Mouse (Mus musculus) heart, embryonic 16.5 days (tissue): ENCODE results near the gene Olfr441. TPM values are rescaled to one million over a fixed set of nuclear protein-coding genes. Genes with fewer than 3 reads are reported as not detected.
"Not testable (repeated sequence)": the region's sequence is repeated elsewhere in the genome, so short reads cannot be mapped to it uniquely, and the experiment has no call there.

Experiments
- ATAC-seq: fragments of 200-750 bp; cut with Nextera tagmentation; replicated peaks from 2 replicates; pipeline ENCODE4 v1.8.0; 2017; ENCODE audit warnings: moderate number of reproducible peaks; ENCODE audit not compliant: insufficient read depth, low FRiP score; ENCODE audit errors: extremely low read depth
- H3K27ac ChIP-seq: fragments of 300-500 bp; sonication (generic); 2 replicates; pipeline ENCODE4 v1.5.1; 2014; ENCODE audit warnings: mild to moderate bottlenecking, low read length, control low read depth, moderate library complexity
- H3K27me3 ChIP-seq: fragments of 300-500 bp; sonication (generic); 2 replicates; pipeline ENCODE4 v1.6.1; 2014; ENCODE audit warnings: low read length, mixed read lengths; ENCODE audit not compliant: control insufficient read depth, insufficient read depth
- H3K36me3 ChIP-seq: fragments of 300-500 bp; sonication (generic); 2 replicates; pipeline ENCODE4 v1.6.1; 2014; ENCODE audit not compliant: control insufficient read depth, insufficient read depth
- H3K4me1 ChIP-seq: fragments of 300-500 bp; sonication (generic); 2 replicates; pipeline ENCODE4 v1.6.1; 2014; ENCODE audit warnings: low read length, mixed read lengths; ENCODE audit not compliant: control insufficient read depth, insufficient read depth
- H3K4me2 ChIP-seq: fragments of 300-500 bp; sonication (generic); 2 replicates; pipeline ENCODE4 v1.6.1; 2014; ENCODE audit warnings: low read depth, mild to moderate bottlenecking, control low read depth, low read length
- H3K4me3 ChIP-seq: fragments of 300-500 bp; sonication (generic); 2 replicates; pipeline ENCODE4 v1.5.1; 2014; ENCODE audit warnings: mild to moderate bottlenecking, control low read depth, low read length
- H3K9ac ChIP-seq: fragments of 300-500 bp; sonication (generic); 2 replicates; pipeline ENCODE4 v1.6.1; 2014; ENCODE audit warnings: low read length, control low read depth
- H3K9me3 ChIP-seq: fragments of 300-500 bp; sonication (generic); replicated peaks from 2 replicates; pipeline ENCODE4 v1.6.1; 2016; ENCODE audit warnings: low read length; ENCODE audit not compliant: control insufficient read depth
- WGBS: fragments of 180-500 bp; shearing (Covaris S2); extraction: QIAGEN DNeasy Blood & Tissue Kit; methylation state at CpG from one replicate; pipeline ENCODE4 v1.1.7; 2014; 5-methylcytosine and 5-hydroxymethylcytosine counted together
- polyA plus RNA-seq: library from polyadenylated mRNA; unstranded; fragments of >200 nt; fragmentation: Nextera tagmentation; extraction: Ambion mirVana; gene quantifications from 2 replicates; pipeline ENCODE4 v1.2.1, GENCODE M21; 2015

Gene Olfr441
- polyA plus RNA-seq = not detected in 2 replicates

GRCm38 (mm10) chr6:43106069-43106468, at the start of gene Olfr441:
Gene Olfr441, plus strand, starts transcription at chr6:43106369.
- not testable (repeated sequence) for H3K27ac ChIP-seq, H3K9ac ChIP-seq, H3K4me1 ChIP-seq, H3K36me3 ChIP-seq, H3K9me3 ChIP-seq, H3K27me3 ChIP-seq, ATAC-seq, H3K4me2 ChIP-seq, H3K4me3 ChIP-seq
- WGBS = 89% methylated on average over 1 of the region's 1 CpGs

- Histone ChIP-seq H3K27me3 (no peaks in the 10 kb centered on the region), H3K9ac (no peak overlapping the region), H3K4me2 (no peak overlapping the region), H3K9me3 (no peaks in the 10 kb centered on the region), H3K36me3 (no peaks in the 10 kb centered on the region), H3K4me1 (no peaks in the 10 kb centered on the region), H3K27ac (no peak overlapping the region), H3K4me3 (no peak overlapping the region)
- 12% methylated on average over 2 of the region's 2 CpGs for WGBS
- ATAC-seq = no peak
Observed at GRCm38 (mm10) chr6:43078750-43079149, 27.4 kb upstream of the Olfr441 start.

- not testable (repeated sequence) for H3K27me3 ChIP-seq, H3K36me3 ChIP-seq, ATAC-seq, H3K4me2 ChIP-seq, H3K27ac ChIP-seq, H3K9me3 ChIP-seq, H3K4me3 ChIP-seq, H3K9ac ChIP-seq, H3K4me1 ChIP-seq
Observed at GRCm38 (mm10) chr6:43081405-43081804, 24.8 kb upstream of the Olfr441 start.

- H3K9me3 ChIP-seq = not testable (repeated sequence)
Observed at GRCm38 (mm10) chr6:43146267-43146666, 40.1 kb downstream of the Olfr441 start, which contains the start of gene Olfr237-ps1. Gene Olfr237-ps1, plus strand, starts transcription at chr6:43146567.

GRCm38 (mm10) chr6:43159502-43159901, 53.3 kb downstream of the Olfr441 start:
- Histone ChIP-seq H3K9ac (no peak overlapping the region), H3K4me2 (no peak overlapping the region), H3K36me3 (no peaks in the 10 kb centered on the region), H3K4me1 (no peaks in the 10 kb centered on the region), H3K9me3 (no peaks in the 10 kb centered on the region), H3K27ac (no peak overlapping the region), H3K27me3 (no peaks in the 10 kb centered on the region), H3K4me3 (no peak overlapping the region)
- no peak for ATAC-seq
- 40% methylated on average over 1 of the region's 1 CpGs for WGBS

More at GRCm38 (mm10) chr6:43146267-43146666, 40.1 kb downstream of the Olfr441 start, which contains the start of gene Olfr237-ps1:
- not testable (repeated sequence) for H3K27me3 ChIP-seq, ATAC-seq, H3K27ac ChIP-seq, H3K9ac ChIP-seq, H3K4me1 ChIP-seq, H3K36me3 ChIP-seq, H3K4me2 ChIP-seq, H3K4me3 ChIP-seq
- WGBS = 74% methylated on average over 2 of the region's 2 CpGs

- WGBS = 63% methylated on average over 3 of the region's 3 CpGs
- Histone ChIP-seq H3K4me1 (no peaks in the 10 kb centered on the region), H3K9me3 (no peaks in the 10 kb centered on the region), H3K4me2 (no peak within 1 kb of the TSS), H3K27ac (no peak within 1 kb of the TSS), H3K27me3 (no peaks in the 10 kb centered on the region), H3K4me3 (no peak within 1 kb of the TSS), H3K9ac (no peak within 1 kb of the TSS), H3K36me3 (no peaks in the 10 kb centered on the region)
- no peak for ATAC-seq
Observed at GRCm38 (mm10) chr6:43162982-43163381, 56.8 kb downstream of the Olfr441 start, which contains the start of gene Olfr437. Gene Olfr437, plus strand, starts transcription at chr6:43163282.

- no peak for ATAC-seq
- Histone ChIP-seq H3K4me3 (no peak overlapping the region), H3K9me3 (no peaks in the 10 kb centered on the region), H3K9ac (no peak overlapping the region), H3K27me3 (no peaks in the 10 kb centered on the region), H3K36me3 (no peaks in the 10 kb centered on the region), H3K4me2 (no peak overlapping the region), H3K4me1 (no peaks in the 10 kb centered on the region), H3K27ac (no peak overlapping the region)
- 88% methylated on average over 4 of the region's 4 CpGs for WGBS
Observed at GRCm38 (mm10) chr6:43167246-43167645, 61.1 kb downstream of the Olfr441 start.

Other genes starting within 250 kb of the Olfr441 start
- gene Olfr448, start 215.9 kb upstream of the Olfr441 start, polyA plus RNA-seq = not detected in 2 replicates
- gene Olfr447, start 197.5 kb upstream of the Olfr441 start, polyA plus RNA-seq = not detected in 2 replicates
- gene Olfr446, start 185.0 kb upstream of the Olfr441 start, polyA plus RNA-seq = not detected in 2 replicates
- gene Olfr444, start 157.3 kb upstream of the Olfr441 start, polyA plus RNA-seq = not detected in 2 replicates
- not detected in 2 replicates for gene Olfr237-ps1, start 40.2 kb downstream of the Olfr441 start, polyA plus RNA-seq
- not detected in 2 replicates for gene Olfr437, start 56.9 kb downstream of the Olfr441 start, polyA plus RNA-seq
- not detected in 2 replicates for gene Olfr13, start 65.8 kb downstream of the Olfr441 start, polyA plus RNA-seq
- gene Olfr435, start 90.8 kb downstream of the Olfr441 start, polyA plus RNA-seq = not detected in 2 replicates
- gene Olfr434, start 106.7 kb downstream of the Olfr441 start, polyA plus RNA-seq = not detected in 2 replicates
- gene Olfr47, start 125.2 kb downstream of the Olfr441 start, polyA plus RNA-seq = not detected in 2 replicates
- 7.0 and 8.0 TPM in 2 replicates for gene Arhgef5, start 159.2 kb downstream of the Olfr441 start, polyA plus RNA-seq
- 0.09 TPM in 1 of 2 replicates, not detected in the other for gene Nobox, start 203.2 kb downstream of the Olfr441 start, polyA plus RNA-seq